Mouse (Mus musculus): ENCODE measurements around the gene Lef1.

GRCm38 (mm10) chr3:131117352-131117751 lies 7.1 kb downstream of the Lef1 start:
- no peak for TF ChIP-seq ZC3H11A (IDR thresholded peaks at IDR 0.05; ENCODE audit: borderline replicate concordance, low read depth, low read length)
- no peak for TF ChIP-seq ZNF384 (IDR thresholded peaks at IDR 0.05; ENCODE audit: low read depth, low read length)
- TF ChIP-seq CHD2 (IDR thresholded peaks at IDR 0.05; ENCODE audit: low read depth, low read length) = no peak
- no peak for TF ChIP-seq HCFC1 (IDR thresholded peaks at IDR 0.05; ENCODE audit: borderline replicate concordance, insufficient read depth, low read length)
- no peak for TF ChIP-seq MAFK (IDR thresholded peaks at IDR 0.05; ENCODE audit: insufficient read depth, low read depth, low read length)

Measured in ES-E14 (cell line).